Mouse (Mus musculus) retina, adult 2 months (tissue): Measurements from ENCODE around the gene Fcho2.

Experiments
- DNase-seq: peaks from one replicate; pipeline ENCODE4 v3.0.0-alpha.2; 2012; ENCODE audit warnings: low read depth, low spot score

The Fcho2 gene

GRCm38 (mm10) chr13:98715443-98715990, 99.7 kb downstream of the Fcho2 start:
- no peak for DNase-seq

- DNase-seq = no peak
These were observed 104.6 kb downstream of the Fcho2 start for GRCm38 (mm10) chr13:98710655-98711054.

DNA sequence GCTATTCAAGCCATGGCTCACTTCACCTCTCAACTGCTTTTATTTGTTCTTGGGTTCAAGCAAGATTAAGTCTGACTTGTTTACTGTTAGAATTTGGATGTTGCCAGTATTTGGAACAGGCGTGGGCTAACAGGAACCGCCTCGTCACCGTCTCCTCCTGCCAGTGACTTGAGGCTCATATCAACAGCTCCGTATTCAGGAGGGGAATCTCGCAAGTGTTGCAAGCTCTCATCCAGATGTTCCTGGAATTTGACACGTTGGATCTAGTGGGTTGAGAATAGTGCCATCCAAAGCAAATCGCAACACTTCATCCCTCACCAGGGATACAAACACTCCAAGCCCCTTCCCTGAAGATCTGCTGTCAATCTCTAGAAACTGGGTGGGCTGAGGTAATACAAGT, 105.0 kb downstream of the Fcho2 start:
- DNase-seq = no peak

- no peak for DNase-seq
These were observed 109.7 kb downstream of the Fcho2 start for GRCm38 (mm10) chr13:98705501-98705900.

- no peak for DNase-seq
These were observed 111.5 kb downstream of the Fcho2 start for GRCm38 (mm10) chr13:98703786-98704185.

GRCm38 (mm10) chr13:98702361-98702760, 112.9 kb downstream of the Fcho2 start:
- no peak for DNase-seq

- DNase-seq = no peak
These were observed 114.0 kb downstream of the Fcho2 start for GRCm38 (mm10) chr13:98701309-98701675.

- DNase-seq = no peak
These were observed 114.5 kb downstream of the Fcho2 start for GRCm38 (mm10) chr13:98700661-98701308.

GRCm38 (mm10) chr13:98699982-98700540, 115.2 kb downstream of the Fcho2 start:
- no peak for DNase-seq

DNA sequence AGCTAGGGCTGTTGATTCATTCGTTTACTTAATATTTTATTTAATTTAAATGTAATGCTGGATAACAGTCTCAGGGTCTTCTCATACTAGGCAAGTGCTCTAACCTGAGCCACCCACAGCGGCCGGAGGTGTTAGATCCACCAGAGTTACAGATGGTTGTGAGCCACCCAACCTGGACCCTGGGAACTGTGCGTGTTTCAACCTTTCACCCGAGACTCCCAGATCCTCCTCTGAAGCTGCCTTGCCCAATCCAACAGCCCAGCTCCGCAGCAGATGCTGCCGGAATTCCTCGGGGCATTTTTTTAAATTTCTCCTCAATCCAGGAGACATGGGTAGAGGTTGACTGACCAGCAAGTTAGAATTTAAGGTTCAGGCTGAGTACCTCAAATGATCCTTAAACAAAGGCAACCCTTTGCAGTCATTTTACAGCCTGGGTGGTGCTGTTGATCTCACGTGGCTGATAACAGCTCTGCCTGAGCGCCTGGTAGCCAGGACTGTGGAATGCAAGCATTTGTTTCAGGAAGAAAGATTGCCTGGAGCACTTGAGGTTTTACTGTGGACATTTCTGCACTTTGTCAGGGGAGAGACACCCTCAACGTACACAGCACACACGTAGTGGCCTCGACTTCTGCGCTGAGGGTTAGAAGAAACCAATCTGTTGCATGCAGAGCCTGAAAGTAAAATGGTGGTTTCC, 116.1 kb downstream of the Fcho2 start:
- no peak for DNase-seq

- no peak for DNase-seq
These were observed 118.5 kb downstream of the Fcho2 start for GRCm38 (mm10) chr13:98696716-98697115.

GRCm38 (mm10) chr13:98695546-98695945, 119.7 kb downstream of the Fcho2 start:
- DNase-seq = no peak

GRCm38 (mm10) chr13:98694773-98695314, 120.4 kb downstream of the Fcho2 start, which contains the start of gene Tmem171:
Tmem171 (minus strand) TSS chr13:98694834.
- DNase-seq = no peak

GRCm38 (mm10) chr13:98693316-98693715, 121.9 kb downstream of the Fcho2 start:
- DNase-seq = no peak

DNA sequence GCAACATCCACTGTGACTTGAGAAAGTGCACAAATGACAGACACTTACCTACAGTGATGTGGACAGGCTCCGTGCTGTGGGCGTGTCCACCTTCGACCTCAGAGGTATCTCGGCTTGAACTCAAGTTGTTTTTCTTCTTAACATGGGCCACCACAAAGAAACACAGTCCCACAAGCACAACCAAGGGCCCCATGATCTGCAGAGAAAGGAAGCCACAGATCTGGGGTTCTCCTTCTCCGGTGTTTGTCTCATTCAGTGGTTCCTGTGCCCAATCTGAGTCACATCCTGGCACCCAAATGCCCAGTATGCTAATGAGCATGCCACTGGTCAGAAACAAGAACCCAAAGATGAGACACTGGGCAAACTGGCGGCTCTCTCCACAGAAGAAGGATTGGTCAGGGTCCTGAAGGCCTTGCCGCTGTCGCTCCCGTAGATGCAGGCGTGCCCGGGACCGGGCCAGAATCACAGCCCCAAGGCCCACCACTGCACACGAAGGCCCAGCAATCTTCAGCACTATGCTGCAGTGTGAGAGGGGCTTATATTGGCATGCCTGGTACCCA, 123.2 kb downstream of the Fcho2 start:
- no peak for DNase-seq

- DNase-seq = no peak
These were observed 124.4 kb downstream of the Fcho2 start for GRCm38 (mm10) chr13:98690886-98691285.

DNA sequence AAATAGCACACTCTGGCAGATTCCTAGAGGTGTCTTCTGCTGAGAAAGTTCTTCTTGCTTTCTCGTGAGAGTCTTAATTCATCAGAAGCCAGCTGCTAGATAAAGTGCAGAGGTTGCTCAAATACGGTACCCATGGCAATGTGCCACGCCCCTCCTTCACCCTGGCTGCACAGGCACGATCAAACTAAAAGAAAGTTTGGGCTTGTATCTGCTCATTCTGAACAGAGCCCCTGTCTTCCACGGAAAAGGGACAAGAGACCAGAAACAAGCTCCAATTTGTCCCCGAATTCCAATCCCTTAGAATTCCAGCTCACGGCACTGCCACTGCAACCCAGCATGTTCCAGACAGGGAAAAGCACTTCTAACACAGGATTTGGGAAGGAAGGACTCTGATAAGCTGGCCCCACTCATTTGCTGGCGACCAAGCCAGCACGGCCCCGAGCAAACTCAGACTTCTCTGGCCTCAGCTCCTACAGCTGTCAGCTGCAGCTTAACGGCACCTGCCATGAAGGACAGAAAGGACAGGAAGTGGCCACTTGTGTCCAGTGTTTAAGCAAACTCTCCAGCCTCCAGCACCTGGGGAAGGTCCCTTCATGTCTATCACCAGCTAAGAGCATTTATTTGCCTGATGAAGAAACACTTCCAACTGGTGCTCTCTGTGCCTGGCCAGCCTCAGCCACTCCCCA, 125.5 kb downstream of the Fcho2 start:
- DNase-seq = no peak

DNA sequence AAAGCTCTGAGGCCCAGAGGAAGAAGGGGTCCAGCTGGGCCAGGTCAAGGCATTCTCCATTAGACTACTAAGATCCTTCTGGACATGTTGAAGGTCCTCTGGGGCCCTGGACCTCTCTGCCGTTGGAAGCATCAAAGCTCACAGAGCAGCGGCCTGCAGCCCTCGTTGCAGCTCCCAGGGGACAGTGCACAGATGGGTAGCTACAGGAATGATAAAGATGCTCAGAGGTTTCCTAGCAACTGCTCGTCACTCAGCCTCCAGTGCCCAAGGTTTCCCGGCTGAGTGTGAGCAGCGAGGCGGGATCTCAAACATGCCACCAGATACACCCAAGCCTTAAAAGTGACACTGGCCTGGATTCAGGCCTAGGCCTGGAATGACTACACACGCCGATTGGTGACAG, 127.3 kb downstream of the Fcho2 start:
- DNase-seq = no peak

GRCm38 (mm10) chr13:98684144-98684900, 130.9 kb downstream of the Fcho2 start:
- DNase-seq = no peak

GRCm38 (mm10) chr13:98683412-98683811, 131.8 kb downstream of the Fcho2 start:
- no peak for DNase-seq
